Mouse (Mus musculus): ENCODE measurements at regions not wholly inside any gene's neighbourhood (a gene's known extent, or its start where the extent isn't known, plus 50 kb on each side); places are given as distances from the start of the nearest gene placed in this dataset.

DNA sequence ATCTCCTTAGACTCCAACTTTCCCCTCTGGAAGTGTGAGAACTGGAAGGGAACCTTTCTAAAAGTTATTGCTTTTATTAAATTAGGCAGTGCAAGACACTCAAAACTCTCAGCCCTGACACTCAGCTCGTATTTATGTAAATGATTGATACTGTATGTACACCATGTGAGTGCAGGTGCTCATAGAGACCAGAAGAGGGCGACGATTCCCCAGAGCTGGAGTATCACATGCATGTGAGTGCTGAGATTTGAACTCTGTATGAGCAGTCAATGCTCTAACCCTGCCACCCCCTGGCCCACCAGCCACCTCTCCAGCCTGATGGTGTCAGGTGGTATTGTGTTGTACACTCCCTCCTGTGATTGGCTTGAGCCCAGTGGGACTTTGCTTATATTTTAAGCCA is 407.8 kb downstream of the Tmem132b start:
- WGBS, result 95% methylated on average over 3 of the region's 3 CpGs
- Histone ChIP-seq H3K4me2 (replicated peaks) (no peak overlapping the region), H3K4me1 (no peaks in the 10 kb centered on the region), H3K27me3 (no peaks in the 10 kb centered on the region), H3K36me3 (no peaks in the 10 kb centered on the region), H3K9me3 (no peaks in the 10 kb centered on the region), H3K9ac (replicated peaks) (no peak overlapping the region), H3K27ac (replicated peaks) (no peak overlapping the region), H3K4me3 (no peak overlapping the region)
- no peak for ATAC-seq (replicated peaks)

DNA sequence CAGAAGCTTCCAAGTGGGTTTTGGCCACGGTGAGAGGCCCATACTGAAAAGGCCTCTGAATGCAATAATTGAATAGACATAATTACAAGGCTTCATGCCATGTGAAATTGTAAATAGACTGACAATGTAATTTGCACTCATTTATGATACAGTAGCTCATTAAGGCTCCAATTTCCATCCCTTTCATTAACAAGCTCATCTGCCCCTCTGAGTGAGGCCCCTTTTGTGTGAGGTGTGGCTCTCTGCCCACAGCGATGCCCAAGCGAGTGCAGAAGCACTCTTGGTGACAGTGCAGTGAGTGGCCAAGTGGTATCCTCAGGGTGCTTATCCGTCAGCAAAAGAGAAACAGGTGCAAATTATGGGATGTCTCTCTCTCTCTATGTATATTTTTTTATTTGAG is 415.2 kb downstream of the Tmem132b start:
- 25% methylated on average over 4 of the region's 4 CpGs for WGBS
- 0 out of 2 replicates have a peak, but pooled peaks have one; percentile 48 for ATAC-seq (replicated peaks)
- H3K9me3 ChIP-seq, result no peaks in the 10 kb centered on the region

DNA sequence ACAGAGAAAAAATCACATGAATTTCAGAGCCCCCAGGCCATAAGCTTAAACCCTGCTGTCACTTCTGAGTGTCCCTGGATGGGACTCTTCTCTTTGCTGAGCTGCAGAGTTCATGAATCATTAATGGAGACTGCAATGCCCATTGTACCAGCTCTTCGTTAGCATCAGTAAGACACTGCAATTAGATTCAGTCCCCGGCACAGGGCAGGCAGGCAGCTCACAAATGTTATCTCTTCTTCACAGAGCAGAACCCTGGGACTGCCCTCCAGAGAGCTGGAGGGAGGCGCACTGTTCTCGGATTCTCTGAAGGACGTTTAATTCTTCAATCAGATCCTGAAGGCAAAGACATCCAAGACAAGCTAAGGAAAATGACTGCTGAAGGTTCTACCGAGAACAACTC is 420.1 kb downstream of the Tmem132b start:
- H3K4me2 ChIP-seq (replicated peaks), result no peak overlapping the region
- 54% methylated on average over 6 of the region's 6 CpGs for WGBS
- no peak overlapping the region for H3K4me3 ChIP-seq
- H3K4me1 ChIP-seq, result 0 out of 2 replicates have a peak, but pooled peaks cover 3% of the 10 kb centered on the region
- no peak overlapping the region for H3K9ac ChIP-seq (replicated peaks)
- ATAC-seq (replicated peaks), result no peak
- H3K9me3 ChIP-seq, result no peaks in the 10 kb centered on the region
- H3K27me3 ChIP-seq, result no peaks in the 10 kb centered on the region
- H3K27ac ChIP-seq (replicated peaks), result no peak overlapping the region
- no peaks in the 10 kb centered on the region for H3K36me3 ChIP-seq

More for the DNA sequence above, 415.2 kb downstream of the Tmem132b start:
- no peaks in the 10 kb centered on the region for H3K36me3 ChIP-seq
- H3K4me1 ChIP-seq, result 0 out of 2 replicates have a peak, but pooled peaks cover 3% of the 10 kb centered on the region
- no peak overlapping the region for H3K4me3 ChIP-seq
- H3K27ac ChIP-seq (replicated peaks), result no peak overlapping the region
- no peak overlapping the region for H3K9ac ChIP-seq (replicated peaks)
- no peaks in the 10 kb centered on the region for H3K27me3 ChIP-seq
- H3K4me2 ChIP-seq (replicated peaks), result no peak overlapping the region

DNA sequence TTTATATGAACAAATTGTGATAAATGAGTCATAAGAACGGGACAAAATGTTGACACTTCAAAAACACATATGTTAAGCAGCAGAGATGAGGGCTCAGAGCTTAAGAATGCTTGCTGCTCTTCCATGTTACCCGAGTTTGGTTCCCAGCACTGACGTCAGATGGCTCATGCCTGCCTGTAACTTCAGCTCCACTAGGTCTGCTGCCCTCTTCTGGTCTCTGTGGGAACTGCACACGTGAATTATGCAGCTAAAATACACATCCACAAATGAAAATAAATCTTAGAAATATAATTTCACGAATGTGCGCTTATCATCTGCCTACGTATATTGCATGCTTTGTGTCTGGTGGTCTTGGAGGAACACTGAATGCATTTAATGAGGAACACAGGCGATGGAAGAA is 432.5 kb downstream of the Tmem132b start:
- no peaks in the 10 kb centered on the region for H3K27me3 ChIP-seq
- no peak overlapping the region for H3K4me2 ChIP-seq (replicated peaks)
- 72% methylated on average over 8 of the region's 8 CpGs for WGBS
- no peaks in the 10 kb centered on the region for H3K4me1 ChIP-seq
- ATAC-seq (replicated peaks), result no peak
- no peaks in the 10 kb centered on the region for H3K9me3 ChIP-seq
- no peak overlapping the region for H3K4me3 ChIP-seq
- H3K36me3 ChIP-seq, result no peaks in the 10 kb centered on the region
- no peak overlapping the region for H3K27ac ChIP-seq (replicated peaks)
- no peak overlapping the region for H3K9ac ChIP-seq (replicated peaks)

DNA sequence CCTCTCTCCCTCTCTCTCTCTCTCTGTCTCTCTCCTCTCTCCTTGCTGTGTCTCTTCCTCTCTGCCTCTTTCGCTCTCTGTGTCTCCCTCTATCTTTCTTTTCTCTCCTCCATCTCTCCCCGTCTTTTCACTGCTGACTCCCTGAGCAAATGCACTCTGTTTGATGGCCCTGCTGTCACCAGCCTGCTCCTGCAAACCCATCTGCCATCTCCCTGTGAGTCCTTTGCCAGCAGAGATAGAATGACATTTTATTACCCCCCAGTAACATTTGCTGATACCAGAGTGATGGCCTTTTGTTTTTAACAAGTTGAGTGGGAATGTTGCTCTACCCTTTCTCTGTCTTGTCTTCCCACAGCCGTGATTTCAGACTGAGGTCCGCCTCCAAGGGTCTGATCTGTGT is 436.6 kb downstream of the Tmem132b start:
- no peak overlapping the region for H3K27ac ChIP-seq (replicated peaks)
- no peaks in the 10 kb centered on the region for H3K36me3 ChIP-seq
- 84% methylated on average over 4 of the region's 4 CpGs for WGBS
- ATAC-seq (replicated peaks), result no peak
- no peaks in the 10 kb centered on the region for H3K4me1 ChIP-seq
- no peaks in the 10 kb centered on the region for H3K27me3 ChIP-seq
- no peak overlapping the region for H3K9ac ChIP-seq (replicated peaks)
- no peaks in the 10 kb centered on the region for H3K9me3 ChIP-seq
- no peak overlapping the region for H3K4me3 ChIP-seq
- no peak overlapping the region for H3K4me2 ChIP-seq (replicated peaks)

DNA sequence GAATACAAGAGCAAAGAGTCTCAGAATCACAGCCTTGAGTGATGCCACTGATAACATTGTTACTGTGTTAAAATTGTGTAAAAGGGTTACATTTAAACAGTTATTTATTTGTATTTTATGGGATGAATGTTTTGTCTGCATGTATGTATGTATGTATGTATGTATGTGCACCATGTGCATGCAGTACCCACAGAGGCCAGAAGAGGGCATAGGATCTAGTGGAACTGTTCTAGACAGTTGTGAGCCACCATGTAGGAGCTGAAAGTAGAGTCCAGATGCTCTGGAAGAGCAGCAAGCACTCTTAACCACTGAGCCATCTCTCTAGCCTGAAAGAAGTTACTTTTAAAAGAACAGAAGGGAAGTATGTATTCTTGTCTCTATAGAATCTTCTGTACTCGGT is 442.5 kb downstream of the Tmem132b start:
- Histone ChIP-seq H3K4me2 (replicated peaks) (no peak overlapping the region), H3K9ac (replicated peaks) (no peak overlapping the region), H3K36me3 (no peaks in the 10 kb centered on the region), H3K4me1 (no peaks in the 10 kb centered on the region), H3K9me3 (0 out of 2 replicates have a peak, but pooled peaks cover 3% of the 10 kb centered on the region), H3K27me3 (no peaks in the 10 kb centered on the region), H3K27ac (replicated peaks) (no peak overlapping the region), H3K4me3 (no peak overlapping the region)
- no peak for ATAC-seq (replicated peaks)
- 80% methylated on average over 1 of the region's 1 CpGs for WGBS

DNA sequence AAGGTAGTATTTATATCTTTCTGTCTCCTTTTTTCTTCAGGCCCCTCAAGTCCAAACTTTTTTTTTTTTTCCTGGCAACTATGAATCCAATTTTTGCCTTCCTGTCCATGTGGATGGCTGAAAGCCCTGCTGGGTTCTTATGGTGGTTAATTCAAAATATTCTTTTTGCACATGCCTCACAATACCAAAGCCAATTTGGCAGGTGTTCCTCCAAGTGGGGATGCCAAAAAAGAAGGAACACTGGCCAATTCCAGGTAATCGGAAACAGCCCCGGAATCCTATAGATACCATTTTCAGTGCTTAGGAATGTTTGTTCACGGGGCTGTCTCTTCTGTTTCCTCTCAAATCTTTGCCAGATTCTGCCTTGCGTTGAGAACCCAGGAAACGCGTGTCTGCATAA is 448.2 kb downstream of the Tmem132b start:
- no peaks in the 10 kb centered on the region for H3K27me3 ChIP-seq
- no peaks in the 10 kb centered on the region for H3K36me3 ChIP-seq
- H3K9me3 ChIP-seq, result no peaks in the 10 kb centered on the region
- H3K27ac ChIP-seq (replicated peaks), result no peak overlapping the region
- no peak overlapping the region for H3K4me2 ChIP-seq (replicated peaks)
- H3K4me1 ChIP-seq, result no peaks in the 10 kb centered on the region
- H3K9ac ChIP-seq (replicated peaks), result no peak overlapping the region
- ATAC-seq (replicated peaks), result no peak
- WGBS, result 65% methylated on average over 6 of the region's 6 CpGs
- no peak overlapping the region for H3K4me3 ChIP-seq

DNA sequence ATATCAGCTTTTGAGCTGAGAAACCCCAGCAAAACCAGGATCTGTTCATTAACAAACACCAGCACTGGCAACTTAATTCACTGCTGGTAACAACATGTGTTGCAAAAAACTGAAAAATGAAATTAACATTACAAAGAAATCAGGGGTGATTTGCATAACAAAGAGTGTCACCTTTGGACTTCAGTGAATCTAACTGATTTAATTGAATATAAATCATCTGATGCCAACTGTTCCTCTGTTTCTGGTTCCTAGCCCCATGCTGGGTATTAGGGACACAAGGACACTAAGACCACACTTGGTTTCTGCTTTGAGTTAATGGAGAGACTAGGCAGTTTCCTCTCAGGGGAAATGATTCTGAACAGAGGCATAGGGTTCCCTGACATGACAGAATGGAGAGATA is 453.8 kb downstream of the Tmem132b start:
- Histone ChIP-seq H3K36me3 (no peaks in the 10 kb centered on the region), H3K9ac (replicated peaks) (no peak overlapping the region), H3K4me2 (replicated peaks) (no peak overlapping the region), H3K9me3 (no peaks in the 10 kb centered on the region), H3K4me3 (no peak overlapping the region), H3K4me1 (no peaks in the 10 kb centered on the region), H3K27ac (replicated peaks) (no peak overlapping the region), H3K27me3 (no peaks in the 10 kb centered on the region)
- ATAC-seq (replicated peaks), result no peak

DNA sequence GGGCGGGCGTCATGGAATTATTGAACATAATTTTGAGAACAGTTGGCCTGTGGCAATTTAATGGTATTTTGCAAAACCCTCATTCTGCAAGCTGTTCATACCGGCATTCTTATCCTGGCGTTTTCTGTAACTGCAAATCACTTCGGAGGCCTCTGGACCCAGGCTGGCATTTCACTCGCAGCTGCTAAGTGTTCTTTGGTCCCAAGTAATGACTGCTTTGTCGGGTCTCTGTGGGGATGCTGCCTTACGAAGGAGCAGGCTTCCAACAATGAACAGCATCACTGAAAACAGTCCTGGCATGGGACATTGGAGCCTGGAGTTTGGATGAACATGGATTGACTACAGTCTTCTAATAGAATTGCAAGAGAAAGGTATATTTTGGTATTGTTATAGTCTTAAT is 465.6 kb downstream of the Tmem132b start:
- Histone ChIP-seq H3K36me3 (no peaks in the 10 kb centered on the region), H3K9me3 (no peaks in the 10 kb centered on the region), H3K27ac (replicated peaks) (no peak overlapping the region), H3K27me3 (no peaks in the 10 kb centered on the region), H3K9ac (replicated peaks) (no peak overlapping the region), H3K4me1 (no peaks in the 10 kb centered on the region), H3K4me3 (no peak overlapping the region), H3K4me2 (replicated peaks) (no peak overlapping the region)
- ATAC-seq (replicated peaks), result no peak
- 19% methylated on average over 8 of the region's 8 CpGs for WGBS

DNA sequence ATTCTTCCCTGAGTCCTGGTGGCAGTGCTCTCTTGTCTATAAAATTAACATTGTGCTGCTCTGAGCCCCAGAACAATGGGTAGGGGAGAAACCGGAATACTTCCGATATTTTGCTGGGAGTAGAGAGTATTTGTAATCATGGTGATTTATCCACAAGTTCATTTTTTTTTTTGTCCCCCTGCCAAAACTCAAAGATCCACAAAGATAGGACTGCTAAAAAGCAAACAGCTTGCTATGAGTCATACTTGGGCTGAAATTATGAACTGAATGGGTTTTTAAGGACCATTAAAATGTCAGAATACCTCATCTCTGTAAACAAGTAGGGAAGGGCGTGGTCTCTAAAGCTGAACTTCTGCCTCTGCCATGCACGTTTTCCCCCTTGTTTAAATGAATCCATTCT is 476.3 kb downstream of the Tmem132b start:
- ATAC-seq (replicated peaks), result no peak

DNA sequence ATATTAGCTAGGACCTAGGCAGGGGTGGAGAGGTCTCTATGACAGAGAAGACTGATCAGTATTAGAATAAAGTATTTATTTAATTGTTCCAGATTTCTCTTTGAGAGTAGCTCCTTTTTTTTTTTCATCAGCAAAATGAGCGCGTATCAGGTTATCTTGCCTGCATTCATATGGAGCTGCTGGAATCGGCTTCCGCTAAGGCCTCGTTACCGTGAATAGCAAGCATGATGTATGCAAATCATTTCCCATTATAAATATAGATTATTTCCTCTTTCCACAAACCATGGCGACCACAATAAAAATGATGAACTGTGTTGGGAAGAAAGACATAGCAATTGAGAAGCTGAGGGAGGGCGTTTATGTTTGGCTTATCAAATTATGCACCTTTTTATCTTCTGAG is 476.7 kb downstream of the Tmem132b start:
- H3K9me3 ChIP-seq, result no peaks in the 10 kb centered on the region
- no peak overlapping the region for H3K9ac ChIP-seq (replicated peaks)
- 0 out of 2 replicates have a peak, but pooled peaks cover 11% of the 10 kb centered on the region for H3K4me1 ChIP-seq
- H3K27ac ChIP-seq (replicated peaks), result no peak overlapping the region
- H3K4me3 ChIP-seq, result no peak overlapping the region
- H3K4me2 ChIP-seq (replicated peaks), result no peak overlapping the region
- no peak for ATAC-seq (replicated peaks)
- 34% methylated on average over 8 of the region's 8 CpGs for WGBS
- no peaks in the 10 kb centered on the region for H3K27me3 ChIP-seq
- no peaks in the 10 kb centered on the region for H3K36me3 ChIP-seq

More for the DNA sequence above, 476.3 kb downstream of the Tmem132b start:
- no peak overlapping the region for H3K4me2 ChIP-seq (replicated peaks)
- no peaks in the 10 kb centered on the region for H3K36me3 ChIP-seq
- H3K9me3 ChIP-seq, result no peaks in the 10 kb centered on the region
- H3K27me3 ChIP-seq, result no peaks in the 10 kb centered on the region
- no peak overlapping the region for H3K4me3 ChIP-seq
- H3K4me1 ChIP-seq, result 0 out of 2 replicates have a peak, but pooled peaks cover 11% of the 10 kb centered on the region
- WGBS, result 62% methylated on average over 4 of the region's 4 CpGs
- H3K27ac ChIP-seq (replicated peaks), result no peak overlapping the region
- H3K9ac ChIP-seq (replicated peaks), result no peak overlapping the region

DNA sequence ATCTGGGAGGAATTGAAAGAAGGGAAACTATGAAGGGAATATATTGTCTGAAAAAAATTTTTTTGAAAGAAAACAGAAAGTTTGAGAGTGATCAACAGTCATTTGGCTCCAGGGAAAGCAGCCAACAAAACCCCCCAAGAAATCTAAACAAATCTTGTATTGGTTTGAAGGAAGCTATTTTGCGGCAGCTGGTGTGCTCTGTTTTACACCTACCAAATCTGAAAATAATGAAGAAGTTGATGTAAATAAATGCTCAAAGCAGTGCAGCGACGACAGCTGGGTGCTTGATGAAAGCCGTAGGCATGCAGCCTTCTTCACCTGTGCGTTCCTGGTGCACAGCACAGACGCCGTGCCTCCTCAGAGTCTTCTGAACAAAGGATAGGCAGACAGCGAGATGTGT is 488.2 kb downstream of the Tmem132b start:
- ATAC-seq (replicated peaks), result no peak
- WGBS, result 79% methylated on average over 8 of the region's 8 CpGs

DNA sequence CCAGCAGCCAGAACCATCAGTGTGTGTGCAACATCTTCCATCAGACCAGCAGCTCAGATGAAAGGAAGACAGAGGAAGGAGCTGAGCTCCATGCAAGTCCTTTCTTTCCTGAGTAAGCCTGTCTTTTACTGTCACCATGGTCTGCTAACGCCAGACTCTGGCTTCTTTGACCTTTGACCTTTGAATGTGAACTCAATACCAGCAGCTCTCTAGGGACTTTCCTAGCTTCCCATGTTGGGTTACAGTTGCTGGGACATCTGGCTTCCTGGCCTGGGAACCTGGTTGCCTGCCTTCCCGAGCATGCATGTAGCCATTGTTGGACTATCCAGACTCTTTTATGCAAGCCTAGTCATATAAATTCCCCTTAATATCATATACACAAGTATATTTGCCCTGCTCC is 492.3 kb downstream of the Tmem132b start:
- no peak overlapping the region for H3K4me2 ChIP-seq (replicated peaks)
- no peaks in the 10 kb centered on the region for H3K4me1 ChIP-seq
- no peaks in the 10 kb centered on the region for H3K9me3 ChIP-seq
- no peak overlapping the region for H3K4me3 ChIP-seq
- H3K27me3 ChIP-seq, result no peaks in the 10 kb centered on the region
- no peak overlapping the region for H3K9ac ChIP-seq (replicated peaks)
- no peaks in the 10 kb centered on the region for H3K36me3 ChIP-seq
- H3K27ac ChIP-seq (replicated peaks), result no peak overlapping the region
- WGBS, result 45% methylated on average over 2 of the region's 2 CpGs
- no peak for ATAC-seq (replicated peaks)

More for the DNA sequence above, 488.2 kb downstream of the Tmem132b start:
- no peak overlapping the region for H3K4me3 ChIP-seq
- H3K9me3 ChIP-seq, result no peaks in the 10 kb centered on the region
- H3K36me3 ChIP-seq, result no peaks in the 10 kb centered on the region
- no peak overlapping the region for H3K27ac ChIP-seq (replicated peaks)
- H3K9ac ChIP-seq (replicated peaks), result no peak overlapping the region
- no peaks in the 10 kb centered on the region for H3K27me3 ChIP-seq
- H3K4me2 ChIP-seq (replicated peaks), result no peak overlapping the region
- no peaks in the 10 kb centered on the region for H3K4me1 ChIP-seq
